Mouse (Mus musculus) adrenal gland, postnatal 25 days (tissue): ENCODE measurements around the gene March10. TPM values are rescaled to one million over a fixed set of nuclear protein-coding genes. Genes with fewer than 3 reads are reported as not detected.

ENCODE experiments used
- DNase-seq: peaks from one replicate; pipeline ENCODE4 v3.0.0; 2021; ENCODE audit warnings: mixed read lengths
- total RNA-seq: library from RNA; stranded (reverse); gene quantifications from 2 replicates; pipeline ENCODE4 v1.2.3, GENCODE M21; 2021

Gene March10
- total RNA-seq, 1 experiment from 2014 or later: not detected

GRCm38 (mm10) chr11:105311291-105311975 lies 145.1 kb downstream of the March10 start:
- DNase-seq: peak; percentile 36

Other genes with a start within 250 kb of the March10 start
- 21.3 and 21.7 TPM in 2 replicates for gene Mrc2, start 164.1 kb downstream of the March10 start, total RNA-seq
- gene Tanc2, start 133.3 kb upstream of the March10 start, total RNA-seq: 11.0 and 22.7 TPM in 2 replicates